Mouse (Mus musculus) megakaryocyte, embryonic 14.5 days (primary cell): ENCODE data around the gene Smg6. TPM values are rescaled to one million over a fixed set of nuclear protein-coding genes. Genes with fewer than 3 reads are reported as not detected.
"Not testable (repeated sequence)": the region's sequence is repeated elsewhere in the genome, so short reads cannot be mapped to it uniquely, and the experiment has no call there.

Experiments used
- H3K27me3 ChIP-seq: replicated peaks from 2 replicates; pipeline ENCODE3; 2012; ENCODE audit warnings: inconsistent platforms
- H3K36me3 ChIP-seq: replicated peaks from 2 replicates; pipeline ENCODE3; 2012; ENCODE audit warnings: low read length, inconsistent platforms, mixed read lengths
- H3K4me1 ChIP-seq: 2 replicates; pipeline ENCODE4 v1.6.1; 2012; ENCODE audit warnings: inconsistent platforms
- H3K4me3 ChIP-seq: replicated peaks from 2 replicates; pipeline ENCODE3; 2012; ENCODE audit warnings: moderate library complexity, mild to moderate bottlenecking, inconsistent platforms
- H3K9me3 ChIP-seq: 2 replicates; pipeline ENCODE4 v1.6.1; 2012; ENCODE audit warnings: inconsistent platforms
- FLI1 ChIP-seq: IDR thresholded peaks from 2 replicates; pipeline ENCODE4 v1.6.1; 2012; ENCODE audit warnings: low read length, inconsistent platforms, mixed read lengths
- GATA1 ChIP-seq: IDR thresholded peaks from 3 replicates; pipeline ENCODE4 v1.6.1; 2012; ENCODE audit warnings: mixed read lengths, low read length, inconsistent platforms, borderline replicate concordance
- polyA plus RNA-seq: library from polyadenylated mRNA; stranded (reverse); fragments of >175 nt; gene quantifications from 2 replicates; pipeline ENCODE4 v1.2.3, GENCODE M21; 2012; ENCODE audit warnings: low replicate concordance; ENCODE audit not compliant: insufficient read depth

Gene Smg6
- polyA plus RNA-seq, 1 experiment: 35.3 TPM

DNA sequence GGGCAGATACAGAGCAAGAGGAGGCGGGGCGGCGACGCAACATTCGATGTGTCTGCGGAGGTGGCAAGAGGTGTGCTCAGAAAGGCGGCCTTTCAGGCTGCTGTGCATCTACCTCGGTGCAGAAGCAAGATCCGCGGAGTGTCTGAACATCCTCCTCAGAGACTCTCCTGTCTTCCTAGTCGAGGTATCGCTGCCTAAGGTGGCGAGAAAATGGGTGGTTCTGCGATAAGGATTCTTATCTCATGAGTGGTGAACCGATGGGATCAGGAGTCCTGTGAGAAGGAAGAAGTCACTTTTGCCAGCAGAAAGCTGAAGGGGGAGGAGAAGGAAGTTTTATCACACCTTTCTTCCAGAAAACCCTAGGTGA, 248.2 kb downstream of the Smg6 start:
- no peak for TF ChIP-seq GATA1
- TF ChIP-seq FLI1: no peak
- H3K4me1 ChIP-seq: peaks cover 65% of the 10 kb centered on the region
- H3K36me3 ChIP-seq: peaks cover 21% of the 10 kb centered on the region
- no peaks in the 10 kb centered on the region for H3K9me3 ChIP-seq
- peaks cover 53% of the 10 kb centered on the region for H3K27me3 ChIP-seq
- peak overlapping the region; percentile 93 for H3K4me3 ChIP-seq

DNA sequence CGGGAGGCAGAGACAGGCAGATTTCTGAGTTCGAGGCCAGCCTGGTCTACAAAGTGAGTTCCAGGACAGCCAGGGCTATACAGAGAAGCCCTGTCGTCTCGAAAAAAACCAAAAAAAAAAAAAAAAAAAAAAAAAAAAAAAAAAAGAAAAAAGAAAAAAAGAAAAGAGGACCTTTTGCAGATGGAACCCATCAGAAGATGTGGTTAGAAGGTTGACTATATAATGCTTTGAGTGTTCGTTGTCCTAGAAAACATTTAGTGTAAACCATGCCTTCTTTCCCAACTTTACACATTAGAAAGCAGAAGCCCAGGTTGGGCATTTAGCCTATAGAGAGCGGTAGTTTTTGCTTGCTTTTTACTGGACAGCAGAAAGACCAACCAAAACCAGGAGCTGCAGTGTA, 249.0 kb downstream of the Smg6 start:
- H3K4me3 ChIP-seq, H3K9me3 ChIP-seq: not testable (repeated sequence)
- H3K36me3 ChIP-seq: peaks cover 21% of the 10 kb centered on the region
- H3K4me1 ChIP-seq: peaks cover 65% of the 10 kb centered on the region
- H3K27me3 ChIP-seq: peaks cover 45% of the 10 kb centered on the region

GRCm38 (mm10) chr11:75178011-75178410, 252.4 kb downstream of the Smg6 start:
- TF ChIP-seq GATA1 (no peak), FLI1 (no peak)
- peak overlapping the region; percentile 96 for H3K4me3 ChIP-seq
- peaks cover 50% of the 10 kb centered on the region for H3K36me3 ChIP-seq
- peaks cover 12% of the 10 kb centered on the region for H3K27me3 ChIP-seq
- no peaks in the 10 kb centered on the region for H3K9me3 ChIP-seq
- peaks cover 33% of the 10 kb centered on the region for H3K4me1 ChIP-seq

GRCm38 (mm10) chr11:75178672-75179208, 253.1 kb downstream of the Smg6 start, which contains the start of gene Ovca2:
TSS of gene Ovca2 (minus strand) at chr11:75178835.
- TF ChIP-seq FLI1: peak; percentile 87
- TF ChIP-seq GATA1: no peak
- Histone ChIP-seq H3K4me1 (peaks cover 26% of the 10 kb centered on the region), H3K9me3 (no peaks in the 10 kb centered on the region), H3K36me3 (peaks cover 57% of the 10 kb centered on the region), H3K4me3 (peak within 1 kb of the TSS; percentile 96), H3K27me3 (peaks cover 5% of the 10 kb centered on the region)

DNA sequence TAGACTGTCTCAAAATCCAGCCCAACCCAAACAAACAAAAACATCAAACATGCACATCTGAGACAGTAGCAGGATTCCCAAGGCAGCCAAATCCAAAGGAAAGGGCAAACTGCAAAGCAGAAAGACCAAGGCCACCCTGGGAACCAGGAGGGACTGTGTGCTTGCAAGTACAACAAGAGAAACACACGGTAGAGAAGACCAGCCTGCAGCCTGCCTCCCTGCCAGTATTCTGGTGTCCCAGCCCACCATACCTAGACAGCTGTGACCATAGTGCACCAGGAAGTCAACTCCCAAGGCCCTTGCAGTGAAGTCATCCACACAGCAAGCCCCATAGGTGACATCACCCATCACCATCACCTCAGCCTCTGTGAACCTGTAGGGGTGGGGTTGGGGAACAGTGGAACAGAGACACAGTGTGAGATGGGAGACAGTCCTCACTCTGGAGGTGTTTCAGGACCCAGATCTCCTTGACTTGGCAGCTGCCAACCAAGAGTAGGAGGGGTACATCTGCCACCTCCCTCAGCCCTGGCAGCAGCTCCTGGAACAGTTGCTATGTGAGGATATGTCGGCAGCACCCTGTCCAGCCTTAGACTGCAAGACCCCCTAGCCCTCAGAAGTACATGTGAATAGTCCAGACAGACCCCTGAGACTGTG, 258.4 kb downstream of the Smg6 start:
- peaks cover 57% of the 10 kb centered on the region for H3K36me3 ChIP-seq
- no peak overlapping the region for H3K4me3 ChIP-seq
- no peak for TF ChIP-seq GATA1
- TF ChIP-seq FLI1: no peak
- H3K9me3 ChIP-seq: no peaks in the 10 kb centered on the region
- peaks cover 17% of the 10 kb centered on the region for H3K4me1 ChIP-seq
- H3K27me3 ChIP-seq: no peaks in the 10 kb centered on the region

DNA sequence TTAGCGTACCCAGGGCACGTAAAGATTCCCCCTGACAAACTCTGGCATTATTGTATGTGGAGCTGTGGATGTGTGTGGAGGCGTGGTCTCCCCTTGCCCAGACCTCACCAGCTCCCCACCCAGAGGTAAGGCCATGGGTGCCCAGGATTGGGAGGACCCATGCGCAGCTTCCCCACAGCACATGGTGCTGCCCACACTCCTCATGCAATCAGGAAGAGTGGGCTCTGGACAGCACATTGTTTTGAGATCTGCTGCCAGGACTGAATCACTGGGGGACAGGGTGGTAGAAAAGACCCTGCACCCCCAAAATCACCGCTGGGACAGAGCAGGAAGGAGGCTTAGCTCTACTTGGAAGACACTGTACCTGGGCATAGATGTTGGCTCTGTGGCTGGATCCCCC, 258.9 kb downstream of the Smg6 start:
- Histone ChIP-seq H3K27me3 (no peaks in the 10 kb centered on the region), H3K4me1 (peaks cover 17% of the 10 kb centered on the region), H3K36me3 (peaks cover 57% of the 10 kb centered on the region), H3K4me3 (no peak overlapping the region), H3K9me3 (no peaks in the 10 kb centered on the region)
- TF ChIP-seq FLI1: no peak
- TF ChIP-seq GATA1: no peak

DNA sequence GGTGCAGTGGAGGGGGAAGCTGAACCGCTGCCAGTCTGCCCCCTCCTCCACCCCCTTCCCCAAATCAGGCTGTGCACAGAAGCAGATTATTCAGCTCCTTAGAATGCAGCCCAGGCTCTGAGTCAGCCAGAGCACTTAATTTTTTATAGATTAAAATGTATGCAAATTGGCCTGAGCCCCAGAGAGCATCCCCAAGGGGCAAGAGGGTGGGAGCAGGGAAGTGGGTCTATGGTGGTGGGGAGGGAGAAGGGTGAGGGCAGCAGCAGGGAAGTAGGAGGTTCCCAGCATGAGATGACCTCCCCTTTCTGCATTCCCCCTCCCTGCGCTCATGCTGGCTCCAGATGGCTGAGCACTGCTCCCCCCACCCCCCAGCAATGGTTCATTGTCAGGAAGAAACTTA, 259.4 kb downstream of the Smg6 start:
- Histone ChIP-seq H3K27me3 (no peaks in the 10 kb centered on the region), H3K9me3 (no peaks in the 10 kb centered on the region), H3K4me1 (peaks cover 18% of the 10 kb centered on the region), H3K36me3 (peaks cover 57% of the 10 kb centered on the region), H3K4me3 (no peak overlapping the region)
- no peak for TF ChIP-seq GATA1

GRCm38 (mm10) chr11:75189713-75190370, 264.2 kb downstream of the Smg6 start:
- H3K9me3 ChIP-seq: no peaks in the 10 kb centered on the region
- TF ChIP-seq GATA1: no peak
- no peak for TF ChIP-seq FLI1
- peak overlapping the region; percentile 97 for H3K4me3 ChIP-seq
- peaks cover 11% of the 10 kb centered on the region for H3K36me3 ChIP-seq
- peaks cover 65% of the 10 kb centered on the region for H3K4me1 ChIP-seq
- H3K27me3 ChIP-seq: peaks cover 37% of the 10 kb centered on the region

DNA sequence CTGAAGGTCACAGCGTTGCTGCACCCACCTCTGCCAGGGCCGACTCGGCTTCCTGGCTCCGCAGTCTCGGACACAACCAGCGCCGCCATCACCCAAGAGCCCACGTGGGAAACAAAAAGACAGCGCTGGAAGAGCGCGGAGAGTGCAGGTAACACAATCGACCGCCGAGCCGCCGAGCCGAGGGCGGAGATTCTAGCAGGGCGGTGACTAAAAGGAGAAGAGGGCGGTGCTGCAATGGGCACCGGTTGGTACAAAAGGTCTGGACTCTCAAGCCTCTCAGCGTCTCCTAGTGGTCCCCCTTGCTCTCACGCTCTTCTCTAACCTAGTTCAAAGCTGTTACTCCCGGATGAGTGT, 264.7 kb downstream of the Smg6 start:
- H3K4me1 ChIP-seq: peaks cover 70% of the 10 kb centered on the region

GRCm38 (mm10) chr11:75190905-75191441, 265.4 kb downstream of the Smg6 start, which contains the start of gene Dph1:
TSS of gene Dph1 (minus strand) at chr11:75191241.
- no peaks in the 10 kb centered on the region for H3K36me3 ChIP-seq
- H3K4me1 ChIP-seq: peaks cover 76% of the 10 kb centered on the region
- peaks cover 48% of the 10 kb centered on the region for H3K27me3 ChIP-seq
- H3K9me3 ChIP-seq: no peaks in the 10 kb centered on the region
- TF ChIP-seq FLI1 (no peak), GATA1 (no peak)
- peak within 1 kb of the TSS; percentile 97 for H3K4me3 ChIP-seq

More for the DNA sequence above, 264.7 kb downstream of the Smg6 start:
- peak overlapping the region; percentile 97 for H3K4me3 ChIP-seq
- H3K9me3 ChIP-seq: no peaks in the 10 kb centered on the region
- TF ChIP-seq FLI1: no peak
- no peak for TF ChIP-seq GATA1
- peaks cover 42% of the 10 kb centered on the region for H3K27me3 ChIP-seq
- peaks cover 6% of the 10 kb centered on the region for H3K36me3 ChIP-seq
